Mouse (Mus musculus): ENCODE data around the gene Ybx2. TPM values are rescaled to one million over a fixed set of nuclear protein-coding genes. Genes with fewer than 3 reads are reported as not detected.

Ybx2 gene
- polyA plus RNA-seq, 1 experiment from 2014 or later: 7.1 TPM

- Histone ChIP-seq H3K4me2 (replicated peaks) (no peak overlapping the region), H3K4me1 (replicated peaks; ENCODE audit: control insufficient read depth, insufficient read depth, low read length) (no peaks in the 10 kb centered on the region; the same call in 1 of the 2 replicates), H3K27me3 (ENCODE audit: control insufficient read depth, insufficient read depth, low read length) (peaks cover 36% of the 10 kb centered on the region), H3K9me3 (ENCODE audit: control insufficient read depth, low read length) (no peaks in the 10 kb centered on the region), H3K9ac (no peak overlapping the region), H3K27ac (no peak overlapping the region), H3K4me3 (replicated peaks; ENCODE audit: low read length) (no peak overlapping the region), H3K36me3 (replicated peaks; ENCODE audit: control insufficient read depth, insufficient read depth) (no peaks in the 10 kb centered on the region)
- DNase-seq (ENCODE audit: low spot score): no peak
- ATAC-seq (ENCODE audit: low FRiP score): no peak
- WGBS: 61% methylated on average over 5 of the region's 5 CpGs
Observed at GRCm38 (mm10) chr11:69937834-69938233, 2.2 kb downstream of the Ybx2 start.

GRCm38 (mm10) chr11:69938401-69938979 is 2.9 kb downstream of the Ybx2 start:
- DNase-seq (ENCODE audit: low spot score) (no peak), ATAC-seq (ENCODE audit: low FRiP score) (no peak)
- Histone ChIP-seq H3K27ac (no peak overlapping the region), H3K27me3 (ENCODE audit: control insufficient read depth, insufficient read depth, low read length) (peaks cover 36% of the 10 kb centered on the region), H3K4me1 (replicated peaks; ENCODE audit: control insufficient read depth, insufficient read depth, low read length) (no peaks in the 10 kb centered on the region; the same call in 1 of the 2 replicates), H3K4me3 (replicated peaks; ENCODE audit: low read length) (no peak overlapping the region), H3K4me2 (replicated peaks) (no peak overlapping the region), H3K9ac (no peak overlapping the region), H3K9me3 (ENCODE audit: control insufficient read depth, low read length) (no peaks in the 10 kb centered on the region), H3K36me3 (replicated peaks; ENCODE audit: control insufficient read depth, insufficient read depth) (no peaks in the 10 kb centered on the region)
- 33% methylated on average over 9 of the region's 9 CpGs for WGBS

- DNase-seq (ENCODE audit: low spot score) (no peak), ATAC-seq (ENCODE audit: low FRiP score) (no peak)
- H3K36me3 ChIP-seq (replicated peaks; ENCODE audit: control insufficient read depth, insufficient read depth): no peaks in the 10 kb centered on the region
- H3K4me1 ChIP-seq (replicated peaks; ENCODE audit: control insufficient read depth, insufficient read depth, low read length): no peaks in the 10 kb centered on the region; the same call in 1 of the 2 replicates
- H3K9ac ChIP-seq: no peak overlapping the region
- WGBS: 77% methylated on average over 5 of the region's 5 CpGs
- H3K4me2 ChIP-seq (replicated peaks): no peak overlapping the region
- no peaks in the 10 kb centered on the region for H3K9me3 ChIP-seq (ENCODE audit: control insufficient read depth, low read length)
- peaks cover 36% of the 10 kb centered on the region for H3K27me3 ChIP-seq (ENCODE audit: control insufficient read depth, insufficient read depth, low read length)
- H3K4me3 ChIP-seq (replicated peaks; ENCODE audit: low read length): no peak overlapping the region
- no peak overlapping the region for H3K27ac ChIP-seq
Observed at GRCm38 (mm10) chr11:69939181-69939580, 3.6 kb downstream of the Ybx2 start.

- Histone ChIP-seq H3K4me1 (replicated peaks; ENCODE audit: control insufficient read depth, insufficient read depth, low read length) (no peaks in the 10 kb centered on the region; the same call in 1 of the 2 replicates), H3K27ac (no peak overlapping the region), H3K9ac (no peak overlapping the region), H3K9me3 (ENCODE audit: control insufficient read depth, low read length) (no peaks in the 10 kb centered on the region), H3K4me2 (replicated peaks) (no peak overlapping the region), H3K36me3 (replicated peaks; ENCODE audit: control insufficient read depth, insufficient read depth) (no peaks in the 10 kb centered on the region), H3K4me3 (replicated peaks; ENCODE audit: low read length) (no peak overlapping the region), H3K27me3 (ENCODE audit: control insufficient read depth, insufficient read depth, low read length) (peaks cover 32% of the 10 kb centered on the region)
- ATAC-seq (ENCODE audit: low FRiP score): no peak
- WGBS: 93% methylated on average over 17 of the region's 17 CpGs
- DNase-seq (ENCODE audit: low spot score): no peak
Observed at GRCm38 (mm10) chr11:69939731-69940130, 4.1 kb downstream of the Ybx2 start.

GRCm38 (mm10) chr11:69940962-69941361 is 5.4 kb downstream of the Ybx2 start:
- no peaks in the 10 kb centered on the region; the same call in 1 of the 2 replicates for H3K4me1 ChIP-seq (replicated peaks; ENCODE audit: control insufficient read depth, insufficient read depth, low read length)
- no peak overlapping the region for H3K4me3 ChIP-seq (replicated peaks; ENCODE audit: low read length)
- no peaks in the 10 kb centered on the region; the same call in 1 of the 2 replicates for H3K36me3 ChIP-seq (replicated peaks; ENCODE audit: control insufficient read depth, insufficient read depth)
- no peak overlapping the region for H3K9ac ChIP-seq
- ATAC-seq (ENCODE audit: low FRiP score): no peak
- WGBS: 74% methylated on average over 4 of the region's 4 CpGs
- no peak overlapping the region for H3K4me2 ChIP-seq (replicated peaks)
- H3K27me3 ChIP-seq (ENCODE audit: control insufficient read depth, insufficient read depth, low read length): peaks cover 26% of the 10 kb centered on the region
- DNase-seq (ENCODE audit: low spot score): no peak
- no peak overlapping the region for H3K27ac ChIP-seq
- H3K9me3 ChIP-seq (ENCODE audit: control insufficient read depth, low read length): no peaks in the 10 kb centered on the region

GRCm38 (mm10) chr11:69945216-69945615 is 9.6 kb downstream of the Ybx2 start:
- H3K9ac ChIP-seq: no peak overlapping the region
- WGBS: 84% methylated on average over 13 of the region's 13 CpGs

GRCm38 (mm10) chr11:69945997-69946891 is 10.6 kb downstream of the Ybx2 start:
- DNase-seq (ENCODE audit: low spot score): no peak
- H3K9ac ChIP-seq: no peak overlapping the region
- ATAC-seq (ENCODE audit: low FRiP score): no peak
- no peak overlapping the region for H3K27ac ChIP-seq
- H3K4me2 ChIP-seq (replicated peaks): no peak overlapping the region
- no peak overlapping the region for H3K4me3 ChIP-seq (replicated peaks; ENCODE audit: low read length)
- 92% methylated on average over 18 of the region's 18 CpGs for WGBS
- H3K27me3 ChIP-seq (ENCODE audit: control insufficient read depth, insufficient read depth, low read length): peaks cover 13% of the 10 kb centered on the region
- peaks cover 6% of the 10 kb centered on the region; the same call in 1 of the 2 replicates for H3K4me1 ChIP-seq (replicated peaks; ENCODE audit: control insufficient read depth, insufficient read depth, low read length)
- H3K9me3 ChIP-seq (ENCODE audit: control insufficient read depth, low read length): no peaks in the 10 kb centered on the region
- H3K36me3 ChIP-seq (replicated peaks; ENCODE audit: control insufficient read depth, insufficient read depth): no peaks in the 10 kb centered on the region; the same call in 1 of the 2 replicates

More at GRCm38 (mm10) chr11:69945216-69945615, 9.6 kb downstream of the Ybx2 start:
- no peak overlapping the region for H3K27ac ChIP-seq
- H3K27me3 ChIP-seq (ENCODE audit: control insufficient read depth, insufficient read depth, low read length): peaks cover 13% of the 10 kb centered on the region
- H3K36me3 ChIP-seq (replicated peaks; ENCODE audit: control insufficient read depth, insufficient read depth): no peaks in the 10 kb centered on the region; the same call in 1 of the 2 replicates
- no peak for DNase-seq (ENCODE audit: low spot score)
- no peak overlapping the region for H3K4me2 ChIP-seq (replicated peaks)
- peaks cover 6% of the 10 kb centered on the region; the same call in 1 of the 2 replicates for H3K4me1 ChIP-seq (replicated peaks; ENCODE audit: control insufficient read depth, insufficient read depth, low read length)
- no peak overlapping the region for H3K4me3 ChIP-seq (replicated peaks; ENCODE audit: low read length)
- no peaks in the 10 kb centered on the region for H3K9me3 ChIP-seq (ENCODE audit: control insufficient read depth, low read length)
- ATAC-seq (ENCODE audit: low FRiP score): no peak

- Histone ChIP-seq H3K27me3 (ENCODE audit: control insufficient read depth, insufficient read depth, low read length) (peaks cover 13% of the 10 kb centered on the region), H3K4me2 (replicated peaks) (peak overlapping the region; percentile 58), H3K9me3 (ENCODE audit: control insufficient read depth, low read length) (no peaks in the 10 kb centered on the region), H3K9ac (peak overlapping the region; percentile 42; the same call in 1 of the 2 replicates), H3K4me1 (replicated peaks; ENCODE audit: control insufficient read depth, insufficient read depth, low read length) (peaks cover 6% of the 10 kb centered on the region; the same call in 1 of the 2 replicates), H3K4me3 (replicated peaks; ENCODE audit: low read length) (peak overlapping the region; percentile 40), H3K27ac (no peak overlapping the region), H3K36me3 (replicated peaks; ENCODE audit: control insufficient read depth, insufficient read depth) (no peaks in the 10 kb centered on the region; the same call in 1 of the 2 replicates)
- peak; percentile 35; the same call in 1 of the 2 replicates for ATAC-seq (ENCODE audit: low FRiP score)
- peak; percentile 36 for DNase-seq (ENCODE audit: low spot score)
- WGBS: 3% methylated on average over 28 of the region's 29 CpGs
Observed at GRCm38 (mm10) chr11:69947337-69948065, 11.9 kb downstream of the Ybx2 start.
